Mouse (Mus musculus) cerebellum, postnatal 25 days (tissue): ENCODE results near the gene Nlk.
"Not testable (repeated sequence)": the region's sequence is repeated elsewhere in the genome, so short reads cannot be mapped to it uniquely, and the experiment has no call there.

Experiments
- DNase-seq, 2 experiments: peaks; one replicate each; pipeline ENCODE4 v3.0.0; 2021; ENCODE audit warnings: mixed read lengths in 2 of 2

Gene Nlk

GRCm38 (mm10) chr11:78540358-78540757 lies 156.8 kb downstream of the Nlk start:
- DNase-seq: no peak

GRCm38 (mm10) chr11:78536690-78537084 lies 160.5 kb downstream of the Nlk start:
- no peak for DNase-seq

- DNase-seq: peak; percentile 95 to 98
Measured at GRCm38 (mm10) chr11:78536080-78536689, 161.0 kb downstream of the Nlk start, which contains the start of the genes Tnfaip1 and Ift20. Tnfaip1 (minus strand) TSS chr11:78536332. Ift20 (plus strand) TSS chr11:78536361.

DNA sequence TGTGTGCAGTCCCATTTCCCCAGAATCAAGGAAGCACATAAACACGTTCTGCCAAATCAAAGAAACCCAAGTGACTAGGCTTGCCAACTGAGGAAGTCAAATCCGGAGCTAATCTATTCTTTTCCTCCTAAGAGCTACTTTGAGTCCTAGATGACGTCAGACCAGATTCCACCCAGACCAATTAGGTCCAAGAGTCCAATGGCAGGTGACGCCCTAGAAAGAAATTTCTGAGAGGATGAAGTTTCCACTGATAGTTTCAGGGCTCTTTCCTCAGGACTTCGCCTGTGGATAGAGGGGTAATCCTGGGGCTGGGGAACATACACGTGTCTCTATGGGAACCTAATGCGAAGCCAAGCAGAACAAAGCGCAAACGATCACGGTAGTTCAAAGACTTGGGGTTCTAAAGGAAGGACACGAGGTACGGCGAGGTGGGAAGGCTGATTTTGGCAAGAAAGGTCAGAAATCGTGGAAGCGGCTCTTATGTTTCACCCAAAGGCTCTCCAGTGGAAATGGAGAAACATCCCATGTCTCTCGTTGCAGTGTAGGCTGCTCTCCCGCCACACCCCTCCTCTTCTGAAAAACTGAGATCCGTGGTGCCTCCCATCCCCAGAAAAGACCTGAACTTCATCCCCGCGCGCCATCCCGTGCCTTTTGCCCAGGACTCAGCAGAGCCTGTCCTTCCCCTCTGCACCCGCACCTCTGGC lies 161.6 kb downstream of the Nlk start:
- no peak for DNase-seq

GRCm38 (mm10) chr11:78534516-78534915 lies 162.7 kb downstream of the Nlk start:
- no peak for DNase-seq

GRCm38 (mm10) chr11:78531515-78531914 lies 165.7 kb downstream of the Nlk start:
- DNase-seq: not testable (repeated sequence)

DNA sequence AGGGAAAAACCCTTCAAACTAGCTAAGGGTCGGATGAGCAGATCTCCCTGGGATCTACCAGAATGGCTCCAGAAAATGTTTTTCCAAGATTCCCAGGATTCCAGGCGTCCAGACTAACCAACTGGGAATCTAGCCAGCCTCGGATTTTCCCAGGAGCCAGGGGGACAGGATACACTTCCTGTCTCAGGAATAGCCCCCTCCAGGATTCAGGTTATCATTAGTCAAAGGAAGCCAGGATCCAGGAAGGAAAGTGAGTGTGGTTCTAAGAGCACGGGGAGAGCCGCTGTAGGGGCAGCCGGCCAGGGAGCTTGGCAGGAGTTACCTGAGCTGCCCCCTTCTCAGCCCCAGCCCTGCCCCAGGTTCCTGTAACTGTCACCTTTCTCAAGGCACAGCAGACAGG lies 166.1 kb downstream of the Nlk start:
- no peak for DNase-seq

DNA sequence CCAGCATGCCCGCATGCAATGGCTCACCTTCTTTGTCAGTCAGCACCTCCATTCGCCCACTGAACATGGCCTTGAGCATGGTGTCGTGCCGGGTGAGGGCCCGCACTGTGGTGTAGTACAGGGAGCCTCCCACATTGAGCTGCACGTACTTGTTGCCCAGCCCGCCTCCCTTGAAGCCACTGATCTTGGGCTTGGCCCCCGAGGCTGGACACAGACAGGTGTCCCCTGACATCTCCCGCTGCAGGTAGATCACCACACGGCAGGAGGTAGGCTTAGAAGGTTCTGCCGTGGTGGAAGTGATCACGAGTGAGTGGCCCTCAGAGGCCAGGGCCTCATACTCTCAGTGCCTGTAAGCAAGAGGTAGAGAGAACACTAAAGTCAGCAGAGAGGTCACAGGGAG lies 167.2 kb downstream of the Nlk start:
- no peak for DNase-seq

DNA sequence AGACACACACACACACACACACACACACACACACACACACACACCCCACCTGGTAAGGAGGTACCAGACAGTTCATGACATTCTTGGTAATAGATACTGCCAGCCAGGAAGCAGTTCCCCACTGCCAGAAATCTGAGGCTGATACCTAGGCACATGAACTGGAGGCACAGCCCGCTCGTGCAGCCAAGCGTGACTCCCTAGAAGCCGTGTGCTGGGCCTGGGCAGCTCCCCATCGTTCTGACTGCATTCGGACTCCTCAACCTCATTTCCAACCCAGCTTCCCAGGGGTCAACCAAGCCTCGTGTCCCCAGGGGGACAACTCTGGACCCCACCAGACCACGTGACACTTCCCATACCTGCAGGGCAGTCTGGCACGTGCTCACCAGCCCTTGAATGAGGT lies 168.5 kb downstream of the Nlk start:
- DNase-seq: no peak

DNA sequence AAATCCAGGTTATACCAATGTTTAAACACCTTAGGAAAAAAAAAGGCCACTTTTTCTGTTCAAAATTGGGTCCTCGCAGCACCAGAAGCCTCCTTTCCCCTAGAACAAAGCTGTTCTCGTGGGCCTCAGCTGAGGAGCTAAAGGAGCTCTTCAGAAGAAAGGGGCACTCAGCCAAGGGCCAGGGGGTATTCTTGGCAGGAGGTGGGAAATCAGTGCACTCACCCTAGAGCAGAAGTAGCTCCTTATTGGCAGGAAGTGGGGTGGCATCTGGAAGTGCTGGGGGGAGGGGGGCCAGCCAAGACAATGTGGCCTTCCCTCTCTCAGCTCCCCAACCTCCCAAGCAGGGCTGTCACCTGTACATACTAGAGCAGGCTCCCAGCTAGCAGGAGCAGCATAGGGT lies 172.3 kb downstream of the Nlk start:
- peak in 1 of 2 experiments; percentile 56 for DNase-seq

DNA sequence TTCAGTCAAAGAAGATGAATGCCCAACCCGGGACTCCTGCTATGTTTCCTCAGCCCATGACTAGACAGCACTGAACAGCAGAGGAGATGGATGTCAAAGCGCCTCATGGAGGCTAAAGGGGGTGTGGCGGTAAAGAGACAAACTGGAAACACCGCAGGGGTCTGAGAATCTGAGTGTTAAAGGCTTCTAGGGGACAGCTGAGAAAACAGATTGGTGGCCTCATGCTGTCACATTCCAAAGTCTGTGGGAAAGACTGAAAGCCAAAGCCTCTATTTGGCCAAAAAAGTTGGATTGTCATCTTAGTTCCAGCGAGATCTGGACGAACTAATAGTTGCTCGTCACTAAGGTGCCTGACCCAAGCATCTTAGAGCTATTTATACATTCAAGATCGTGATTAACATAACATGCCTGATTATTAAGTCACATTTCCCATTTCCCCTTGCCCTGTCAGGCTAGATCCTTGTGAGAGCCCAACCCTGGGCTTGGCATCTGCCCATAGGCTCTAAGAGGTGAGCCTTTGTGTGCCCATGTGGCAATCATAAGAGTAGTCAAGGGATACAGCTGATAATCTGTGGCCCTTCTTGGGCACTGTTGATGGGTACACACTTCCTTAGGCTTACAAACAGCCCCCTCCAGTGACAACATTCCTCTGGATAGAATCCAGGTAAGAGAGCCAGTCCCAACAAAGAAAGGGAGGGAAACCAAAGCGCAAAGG lies 173.8 kb downstream of the Nlk start:
- no peak for DNase-seq

DNA sequence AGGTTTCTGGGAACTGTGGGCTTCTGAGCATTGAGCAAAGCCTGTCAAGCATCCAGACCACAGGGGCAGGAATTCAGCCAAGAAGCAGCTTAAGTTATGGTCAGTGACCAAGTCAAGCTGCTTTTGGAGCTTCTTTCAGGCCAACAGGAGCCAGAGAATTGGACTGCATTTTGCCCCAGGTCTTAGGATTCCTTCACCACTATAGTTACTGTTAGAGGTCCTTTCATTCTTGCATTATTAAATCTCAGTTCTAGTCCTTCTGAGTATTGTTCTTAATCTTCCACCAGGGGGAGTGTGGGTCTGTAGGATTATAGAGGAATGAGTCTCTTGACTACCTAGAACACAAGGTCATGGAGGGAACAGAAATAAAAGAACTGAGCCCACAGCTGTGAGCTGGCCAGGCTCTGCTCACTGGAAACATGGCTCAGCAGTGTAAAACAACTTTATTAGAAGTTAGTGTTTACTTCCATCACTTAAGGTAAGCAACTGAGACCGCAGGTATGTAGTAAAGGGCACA lies 174.6 kb downstream of the Nlk start:
- peak in 1 of 2 experiments; percentile 48 for DNase-seq

GRCm38 (mm10) chr11:78521880-78522279 lies 175.3 kb downstream of the Nlk start:
- peak in 1 of 2 experiments; percentile 31 for DNase-seq

GRCm38 (mm10) chr11:78518931-78519330 lies 178.2 kb downstream of the Nlk start:
- DNase-seq: no peak
